Mouse (Mus musculus) frontal cortex, postnatal 25 days (tissue): ENCODE results near the gene Ralgapa2.

Experiments
- DNase-seq, 2 experiments: peaks; one replicate each; pipeline ENCODE4 v3.0.0; 2022; ENCODE audit warnings: low spot score in 2 of 2

Gene Ralgapa2

GRCm38 (mm10) chr2:146222279-146223175, 289.6 kb downstream of the Ralgapa2 start:
- peak in 1 of 2 experiments; percentile 17 for DNase-seq

GRCm38 (mm10) chr2:146221929-146222278, 290.2 kb downstream of the Ralgapa2 start:
- DNase-seq = peak in 1 of 2 experiments; percentile 27

- DNase-seq = peak in 1 of 2 experiments; percentile 32
Measured at GRCm38 (mm10) chr2:146221076-146221928, 290.8 kb downstream of the Ralgapa2 start, which contains the start of gene Insm1. Gene Insm1 (plus strand): TSS chr2:146221921.

- DNase-seq = no peak
Measured at GRCm38 (mm10) chr2:146220591-146221075, 291.5 kb downstream of the Ralgapa2 start.

GRCm38 (mm10) chr2:146219791-146220190, 292.4 kb downstream of the Ralgapa2 start:
- no peak for DNase-seq

- no peak for DNase-seq
Measured at GRCm38 (mm10) chr2:146218881-146219535, 293.1 kb downstream of the Ralgapa2 start.

- no peak for DNase-seq
Measured at GRCm38 (mm10) chr2:146218161-146218691, 293.9 kb downstream of the Ralgapa2 start.

- no peak for DNase-seq
Measured at GRCm38 (mm10) chr2:146217227-146217980, 294.7 kb downstream of the Ralgapa2 start.

- no peak for DNase-seq
Measured at GRCm38 (mm10) chr2:146216111-146217064, 295.8 kb downstream of the Ralgapa2 start.

- no peak for DNase-seq
Measured at GRCm38 (mm10) chr2:146214715-146215114, 297.4 kb downstream of the Ralgapa2 start.

- no peak for DNase-seq
Measured at GRCm38 (mm10) chr2:146210968-146211367, 301.2 kb downstream of the Ralgapa2 start.

GRCm38 (mm10) chr2:146197947-146198346, 314.2 kb downstream of the Ralgapa2 start:
- DNase-seq = no peak

GRCm38 (mm10) chr2:146196126-146196525, 316.0 kb downstream of the Ralgapa2 start:
- no peak for DNase-seq
